Mouse (Mus musculus): ENCODE results near the gene Tspan32. TPM values are rescaled to one million over a fixed set of nuclear protein-coding genes. Genes with fewer than 3 reads are reported as not detected.
A peak's percentile ranks its signal among the peaks of the same experiment; 100 is the strongest.

Tspan32 gene
- total and polyA plus RNA-seq, 2 experiments from 2014 or later: 0.56 to 1.4 TPM

- H3K9me3 ChIP-seq (ENCODE audit: low read length): no peaks in the 10 kb centered on the region
- H3K4me3 ChIP-seq (ENCODE audit: low read depth, low read length): no peak overlapping the region
- ATAC-seq (no peak), DNase-seq (no peak)
- no peak overlapping the region for H3K27ac ChIP-seq (ENCODE audit: low read depth, low read length)
- H3K4me1 ChIP-seq (ENCODE audit: insufficient read depth): no peaks in the 10 kb centered on the region
- H3K9ac ChIP-seq: no peak overlapping the region
- 83% methylated on average over 7 of the region's 7 CpGs for WGBS
- no peaks in the 10 kb centered on the region for H3K36me3 ChIP-seq (ENCODE audit: insufficient read depth)
- no peaks in the 10 kb centered on the region for H3K27me3 ChIP-seq (ENCODE audit: insufficient read depth, low read length)
- no peak overlapping the region for H3K4me2 ChIP-seq (ENCODE audit: low read depth)
- no peak for TF ChIP-seq CTCF (IDR thresholded peaks at IDR 0.05; ENCODE audit: low read depth)
Observed at GRCm38 (mm10) chr7:143014862-143015659, 10.2 kb downstream of the Tspan32 start.

DNA sequence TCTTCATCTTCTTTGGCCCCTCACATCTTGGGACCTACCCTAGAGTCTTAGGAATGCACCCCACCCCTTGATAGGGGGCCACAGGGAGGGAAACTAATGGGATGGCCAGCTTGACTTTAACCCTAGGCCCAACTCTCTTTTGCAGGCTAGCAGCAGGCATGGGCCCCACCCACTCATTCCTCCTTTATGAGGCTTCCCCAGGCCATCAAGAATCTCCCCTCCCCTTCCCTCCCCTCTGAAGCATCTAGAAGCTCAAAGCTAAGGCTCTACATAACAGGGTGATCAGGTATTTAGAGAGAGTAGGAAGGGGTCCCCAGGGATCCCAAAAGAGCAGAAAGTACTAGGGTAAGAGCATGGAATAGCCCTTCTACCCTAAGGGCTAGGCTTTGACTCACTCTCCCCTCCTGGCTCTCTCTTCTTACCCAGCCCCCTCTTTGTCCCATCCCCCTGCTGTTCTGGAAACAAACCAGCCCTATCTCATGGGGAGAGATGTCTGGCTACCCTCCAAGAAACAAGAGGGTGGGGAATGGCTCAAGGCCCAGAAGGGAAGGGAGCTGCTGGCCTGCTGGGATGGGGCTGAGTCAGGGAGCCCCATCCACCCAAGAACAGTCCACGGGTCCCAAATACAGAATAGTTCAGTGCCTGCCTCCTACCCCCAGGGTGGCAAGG lies 11.0 kb downstream of the Tspan32 start:
- 11% methylated on average over 1 of the region's 1 CpGs for WGBS
- no peaks in the 10 kb centered on the region for H3K27me3 ChIP-seq (ENCODE audit: insufficient read depth, low read length)
- ATAC-seq: peak; percentile 74

DNA sequence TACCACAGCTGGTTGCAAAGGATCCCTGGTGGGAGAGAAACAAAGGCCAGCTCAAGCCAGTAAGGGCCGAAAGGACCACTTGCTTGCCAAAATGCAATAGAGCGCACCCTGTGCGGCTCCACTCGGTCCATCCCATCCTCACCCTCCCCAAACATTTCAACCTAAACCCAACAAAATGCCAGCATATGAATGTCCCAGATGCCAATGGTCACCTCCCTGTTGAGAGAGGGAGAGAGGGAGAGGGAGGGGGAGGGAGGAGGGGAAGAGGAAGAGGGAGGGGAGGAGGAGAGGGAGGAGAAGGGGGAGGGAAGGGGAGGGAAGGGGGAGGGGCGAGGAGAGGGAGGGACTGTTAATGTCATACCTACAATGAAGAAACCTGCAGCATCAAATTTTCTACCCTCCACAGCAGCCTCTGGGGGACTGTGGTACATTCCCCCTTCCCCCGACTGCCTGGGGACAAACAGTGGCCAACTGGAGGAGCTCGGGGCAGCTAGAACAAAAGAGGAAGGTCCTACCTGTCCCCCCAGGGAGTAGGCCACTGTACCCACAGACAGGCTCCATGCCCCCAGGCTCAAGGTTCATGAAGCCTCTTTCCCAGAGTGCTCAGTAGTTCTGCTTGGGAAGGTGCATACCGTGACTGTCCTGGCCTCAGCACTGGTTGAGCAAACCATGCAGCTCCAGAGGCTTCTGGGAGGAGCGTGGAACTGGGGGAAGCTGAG lies 11.7 kb downstream of the Tspan32 start:
- DNase-seq (no peak), ATAC-seq (peak; percentile 21)
- Histone ChIP-seq H3K27me3 (ENCODE audit: insufficient read depth, low read length) (no peaks in the 10 kb centered on the region), H3K27ac (ENCODE audit: low read depth, low read length) (0 out of 2 replicates have a peak overlapping the region, but pooled peaks have one; percentile 21), H3K4me1 (ENCODE audit: insufficient read depth) (no peaks in the 10 kb centered on the region), H3K9me3 (ENCODE audit: low read length) (no peaks in the 10 kb centered on the region), H3K4me3 (ENCODE audit: low read depth, low read length) (no peak overlapping the region), H3K36me3 (ENCODE audit: insufficient read depth) (no peaks in the 10 kb centered on the region), H3K9ac (no peak overlapping the region), H3K4me2 (ENCODE audit: low read depth) (no peak overlapping the region)
- no peak for TF ChIP-seq CTCF (IDR thresholded peaks at IDR 0.05; ENCODE audit: low read depth)
- WGBS: 38% methylated on average over 9 of the region's 9 CpGs

More for the DNA sequence above, 11.0 kb downstream of the Tspan32 start:
- H3K4me1 ChIP-seq (ENCODE audit: insufficient read depth): no peaks in the 10 kb centered on the region
- no peak overlapping the region for H3K9ac ChIP-seq
- H3K4me2 ChIP-seq (ENCODE audit: low read depth): no peak overlapping the region
- peak; percentile 78 for DNase-seq
- no peak for TF ChIP-seq CTCF (IDR thresholded peaks at IDR 0.05; ENCODE audit: low read depth)
- H3K9me3 ChIP-seq (ENCODE audit: low read length): no peaks in the 10 kb centered on the region
- H3K27ac ChIP-seq (ENCODE audit: low read depth, low read length): 0 out of 2 replicates have a peak overlapping the region, but pooled peaks have one; percentile 21
- no peaks in the 10 kb centered on the region for H3K36me3 ChIP-seq (ENCODE audit: insufficient read depth)
- no peak overlapping the region for H3K4me3 ChIP-seq (ENCODE audit: low read depth, low read length)

DNA sequence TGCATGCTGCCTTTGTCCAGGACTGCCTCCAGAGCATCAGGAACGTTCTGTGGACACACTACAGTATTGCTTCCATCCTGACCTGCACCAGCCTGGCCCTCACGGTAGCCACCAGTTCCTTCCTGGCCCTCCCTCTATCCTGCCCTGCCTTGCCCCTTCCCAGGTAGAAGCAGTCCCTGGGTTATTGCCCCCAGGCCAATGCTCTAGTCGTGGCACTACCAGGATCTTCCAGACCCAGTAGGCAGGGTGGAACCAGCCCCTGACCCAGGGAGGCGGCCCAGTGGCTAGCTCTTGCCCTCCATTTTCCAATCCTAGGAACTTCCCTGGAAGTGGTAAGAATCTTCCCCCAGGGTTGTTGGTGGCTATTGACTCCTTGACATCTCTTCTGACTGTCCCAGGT lies 12.3 kb downstream of the Tspan32 start:
- no peaks in the 10 kb centered on the region for H3K27me3 ChIP-seq (ENCODE audit: insufficient read depth, low read length)
- ATAC-seq: no peak
- no peak for TF ChIP-seq CTCF (IDR thresholded peaks at IDR 0.05; ENCODE audit: low read depth)
- H3K36me3 ChIP-seq (ENCODE audit: insufficient read depth): no peaks in the 10 kb centered on the region
- H3K9ac ChIP-seq: no peak overlapping the region
- no peak overlapping the region for H3K27ac ChIP-seq (ENCODE audit: low read depth, low read length)
- no peak for DNase-seq
- WGBS: 75% methylated on average over 4 of the region's 4 CpGs
- no peaks in the 10 kb centered on the region for H3K4me1 ChIP-seq (ENCODE audit: insufficient read depth)
- no peaks in the 10 kb centered on the region for H3K9me3 ChIP-seq (ENCODE audit: low read length)
- no peak overlapping the region for H3K4me2 ChIP-seq (ENCODE audit: low read depth)
- H3K4me3 ChIP-seq (ENCODE audit: low read depth, low read length): no peak overlapping the region

DNA sequence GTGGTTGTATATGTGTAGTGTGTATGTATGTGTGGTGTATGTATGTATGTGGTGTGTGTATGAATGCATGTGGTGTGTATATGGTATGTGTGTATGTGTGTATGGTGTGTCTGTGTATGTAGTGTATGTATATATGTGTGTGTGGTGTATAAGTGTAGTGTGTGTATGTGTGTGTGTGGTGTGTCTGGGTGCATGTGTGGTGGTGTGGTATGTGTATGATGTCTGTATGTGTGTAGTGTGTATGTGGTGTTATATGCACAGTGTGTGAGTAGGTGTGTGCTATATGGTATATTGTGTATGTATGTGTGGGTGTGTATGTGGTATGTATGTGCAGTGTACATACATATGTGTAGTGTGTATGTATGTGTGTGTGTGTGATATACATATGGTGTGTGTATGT lies 15.2 kb downstream of the Tspan32 start:
- Histone ChIP-seq H3K4me1 (ENCODE audit: insufficient read depth) (no peaks in the 10 kb centered on the region), H3K9ac (no peak overlapping the region), H3K27me3 (ENCODE audit: insufficient read depth, low read length) (no peaks in the 10 kb centered on the region), H3K4me2 (ENCODE audit: low read depth) (no peak overlapping the region), H3K36me3 (ENCODE audit: insufficient read depth) (peaks cover 3% of the 10 kb centered on the region), H3K27ac (ENCODE audit: low read depth, low read length) (no peak overlapping the region), H3K4me3 (ENCODE audit: low read depth, low read length) (no peak overlapping the region), H3K9me3 (ENCODE audit: low read length) (no peaks in the 10 kb centered on the region)
- ATAC-seq (no peak), DNase-seq (no peak)
- no peak for TF ChIP-seq CTCF (IDR thresholded peaks at IDR 0.05; ENCODE audit: low read depth)

GRCm38 (mm10) chr7:143020764-143021163 lies 15.9 kb downstream of the Tspan32 start:
- 76% methylated on average over 3 of the region's 3 CpGs for WGBS
- DNase-seq: no peak
- no peaks in the 10 kb centered on the region for H3K4me1 ChIP-seq (ENCODE audit: insufficient read depth)

More at GRCm38 (mm10) chr7:143020764-143021163, 15.9 kb downstream of the Tspan32 start:
- ATAC-seq: no peak
- no peak for TF ChIP-seq CTCF (IDR thresholded peaks at IDR 0.05; ENCODE audit: low read depth)
- no peaks in the 10 kb centered on the region for H3K27me3 ChIP-seq (ENCODE audit: insufficient read depth, low read length)
- no peak overlapping the region for H3K4me3 ChIP-seq (ENCODE audit: low read depth, low read length)
- H3K4me2 ChIP-seq (ENCODE audit: low read depth): no peak overlapping the region
- H3K9me3 ChIP-seq (ENCODE audit: low read length): no peaks in the 10 kb centered on the region
- no peak overlapping the region for H3K9ac ChIP-seq
- H3K27ac ChIP-seq (ENCODE audit: low read depth, low read length): no peak overlapping the region
- peaks cover 6% of the 10 kb centered on the region for H3K36me3 ChIP-seq (ENCODE audit: insufficient read depth)
